Mouse (Mus musculus): ENCODE measurements around the gene Naa11.

The Naa11 gene

DNA sequence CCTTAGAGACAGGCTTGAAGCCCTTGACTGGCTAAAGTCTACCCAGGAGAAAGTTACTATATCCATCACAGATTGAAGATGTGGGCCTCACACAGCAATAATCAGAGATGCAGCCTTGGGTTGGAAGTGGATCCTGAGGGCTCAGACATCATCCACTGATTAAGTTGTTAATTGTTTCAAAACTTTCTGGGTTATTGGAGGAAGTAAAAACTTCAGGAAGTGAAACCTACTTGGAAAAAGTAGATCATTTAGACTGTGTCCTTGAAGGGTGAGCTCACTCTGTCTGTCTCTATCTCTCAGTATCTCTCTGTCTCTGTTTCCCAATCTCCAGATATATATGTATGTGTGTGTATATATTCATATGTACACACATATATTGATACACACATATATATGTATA lies 47.0 kb downstream of the Naa11 start:
- no peak for DNase-seq (ENCODE audit: low read depth)

DNA sequence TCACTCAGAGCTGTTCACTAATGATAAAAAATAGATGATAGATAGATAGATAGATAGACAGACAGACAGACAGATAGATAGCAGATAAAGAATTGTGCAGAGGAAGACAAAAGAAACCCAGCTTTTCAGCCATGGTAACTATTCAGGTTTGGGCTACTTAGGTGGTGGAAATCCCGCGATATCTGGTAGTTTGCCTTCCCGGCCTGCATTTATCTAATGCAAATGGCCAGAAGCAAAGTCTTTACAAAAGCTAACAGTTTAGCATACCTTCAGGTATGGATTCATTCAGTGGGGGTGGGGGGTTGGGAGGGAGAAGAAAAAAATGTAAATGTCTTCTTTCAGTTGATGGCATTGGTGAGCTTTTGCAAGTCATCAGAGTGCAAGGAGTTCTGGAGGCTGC lies 48.0 kb downstream of the Naa11 start:
- no peak for DNase-seq (ENCODE audit: low read depth)

DNA sequence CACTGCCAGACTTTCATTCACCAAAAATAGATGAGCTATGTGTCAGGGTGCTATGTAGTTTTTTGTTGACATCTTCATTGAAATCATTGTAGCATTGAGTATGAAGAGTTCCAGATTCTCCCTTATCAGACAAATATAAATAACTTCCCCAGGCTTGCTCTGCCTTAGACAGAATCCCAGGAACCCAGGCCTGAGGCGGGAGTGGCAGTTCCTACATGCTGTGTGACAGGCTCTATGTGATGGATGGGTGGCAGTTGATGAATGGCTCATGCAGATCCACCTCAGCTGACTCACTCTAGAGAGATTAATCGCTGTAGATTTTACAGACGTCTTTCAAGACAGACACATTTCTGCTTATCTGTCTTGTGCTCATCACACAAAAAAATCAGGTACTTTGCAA lies 57.4 kb downstream of the Naa11 start:
- no peak for DNase-seq (ENCODE audit: low read depth)

All from 416B (cell line).